Mouse (Mus musculus) spleen, adult 2 months (tissue): ENCODE results near the gene Rapsn. TPM values are rescaled to one million over a fixed set of nuclear protein-coding genes. Genes with fewer than 3 reads are reported as not detected.
A peak's percentile ranks its signal among the peaks of the same experiment; 100 is the strongest.

Experiments used
- DNase-seq, 2 experiments: peaks; one replicate each; pipeline versions ENCODE4 v3.0.0 to v3.0.0-alpha.2; 2012 to 2021; ENCODE audit warnings: low spot score in 2 of 2, low read depth in 1 of 2
- H3K27ac ChIP-seq: fragments of 200-500 bp; 2 replicates; pipeline ENCODE4 v1.5.1; 2012; ENCODE audit warnings: low read length, inconsistent platforms; ENCODE audit not compliant: insufficient read depth
- H3K27me3 ChIP-seq: fragments of 200-500 bp; 2 replicates; pipeline ENCODE4 v1.6.1; 2012; ENCODE audit warnings: mild to moderate bottlenecking, moderate library complexity, low read length, inconsistent platforms; ENCODE audit not compliant: control insufficient read depth, insufficient read depth
- H3K36me3 ChIP-seq: fragments of 200-500 bp; 2 replicates; pipeline ENCODE4 v1.6.1; 2012; ENCODE audit warnings: mild to moderate bottlenecking, low read length, inconsistent platforms; ENCODE audit not compliant: control insufficient read depth, insufficient read depth
- H3K4me1 ChIP-seq: fragments of 200-500 bp; 2 replicates; pipeline ENCODE4 v1.6.1; 2011; ENCODE audit warnings: inconsistent platforms; ENCODE audit not compliant: control insufficient read depth, insufficient read depth, insufficient read length
- H3K4me3 ChIP-seq: fragments of 200-500 bp; 2 replicates; pipeline ENCODE4 v1.5.1; 2011; ENCODE audit warnings: mild to moderate bottlenecking, inconsistent platforms; ENCODE audit not compliant: insufficient read depth, insufficient read length; ENCODE audit errors: extremely low read depth
- CTCF ChIP-seq: fragments of 200-500 bp; IDR thresholded peaks from 2 replicates; pipeline ENCODE4 v1.5.1; 2011; ENCODE audit warnings: mild to moderate bottlenecking, inconsistent platforms; ENCODE audit not compliant: insufficient read depth, insufficient read length, insufficient replicate concordance; ENCODE audit errors: extremely low read depth
- POLR2A ChIP-seq: fragments of 200-500 bp; IDR thresholded peaks from 2 replicates; pipeline ENCODE4 v1.6.1; 2011; ENCODE audit warnings: low read depth, low read length, inconsistent platforms
- WGBS: fragments of 180-500 bp; shearing (Covaris S2); methylation state at CpG from one replicate; pipeline ENCODE4 v1.1.7; 2018; 5-methylcytosine and 5-hydroxymethylcytosine counted together
- polyA plus RNA-seq: library from polyadenylated mRNA; depleted of rRNA; stranded (reverse); fragments of >200 nt; gene quantifications from 2 replicates; pipeline ENCODE4 v1.2.3, GENCODE M21; 2012

The Rapsn gene
- polyA plus RNA-seq, 1 experiment, result 1.6 TPM

DNA sequence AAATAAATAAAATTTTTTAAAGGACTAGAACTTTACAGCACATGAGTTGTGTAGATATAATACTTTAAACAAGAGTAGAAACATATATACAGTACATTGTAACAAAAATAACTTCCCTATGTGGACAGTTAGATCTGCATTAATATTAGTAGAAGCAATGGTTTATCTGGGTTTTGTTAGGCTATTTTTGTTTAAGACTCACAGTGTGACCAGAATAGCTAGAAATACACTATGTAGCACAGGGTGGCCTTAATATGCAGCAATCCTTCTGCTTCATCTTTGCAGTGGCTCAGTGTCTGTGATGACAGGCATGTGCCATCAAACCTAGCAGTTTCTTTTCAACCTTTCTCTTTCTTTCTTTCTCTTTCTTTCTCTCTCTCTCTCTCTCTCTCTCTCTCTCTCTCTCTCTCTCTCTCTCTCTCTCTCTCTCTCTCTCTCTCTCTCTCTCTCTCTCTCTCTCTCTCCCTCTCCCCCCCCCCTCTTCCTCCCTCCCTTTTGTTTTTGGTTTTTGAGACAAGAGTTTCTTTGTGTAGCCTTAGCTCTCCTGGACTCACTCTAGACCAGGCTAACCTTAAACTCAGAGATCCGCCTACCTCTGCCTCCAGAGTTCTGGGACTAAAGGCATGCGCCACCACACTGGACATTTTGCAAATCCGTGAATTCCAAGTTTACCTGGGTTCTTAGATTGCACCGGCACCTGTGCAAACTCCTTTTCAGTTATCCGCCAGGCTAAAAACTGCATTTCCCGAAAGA lies 17.9 kb downstream of the Rapsn start:
- no peak for DNase-seq
- TF ChIP-seq CTCF (no peak), POLR2A (no peak)
- Histone ChIP-seq H3K27me3 (no peaks in the 10 kb centered on the region), H3K36me3 (peaks cover 23% of the 10 kb centered on the region), H3K27ac (peak overlapping the region; percentile 67), H3K4me3 (peak overlapping the region; percentile 70), H3K4me1 (peaks cover 4% of the 10 kb centered on the region; the same call in 1 of the 2 replicates)
- under 1% methylated on average over 6 of the region's 6 CpGs for WGBS

DNA sequence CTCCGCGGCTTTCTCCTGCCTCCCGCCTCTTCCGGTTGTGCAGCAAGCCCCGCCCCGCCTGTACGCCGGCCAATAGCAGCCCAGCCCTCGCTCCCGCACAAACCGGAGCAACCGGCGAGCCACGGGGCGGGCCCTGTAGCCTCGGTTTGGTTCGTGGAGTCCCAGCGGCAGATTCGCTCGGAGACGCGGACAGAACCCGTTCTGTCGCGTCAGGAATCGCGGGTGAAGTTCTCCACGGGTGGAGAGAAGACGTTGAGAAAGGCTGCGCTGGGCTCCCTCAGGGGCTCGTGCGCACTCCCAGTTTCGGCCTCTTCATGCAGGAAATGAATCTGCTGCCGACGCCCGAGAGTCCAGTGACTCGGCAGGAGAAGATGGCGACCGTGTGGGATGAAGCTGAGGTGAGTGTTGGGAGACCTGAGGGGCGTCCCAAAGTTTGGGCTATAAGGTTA lies 18.5 kb downstream of the Rapsn start, which contains the start of gene Psmc3:
Gene Psmc3, plus strand, starts transcription at position 76 of the 449 bp plus-strand sequence.
- Histone ChIP-seq H3K4me3 (peak within 1 kb of the TSS; percentile 95), H3K36me3 (peaks cover 25% of the 10 kb centered on the region), H3K27me3 (no peaks in the 10 kb centered on the region), H3K27ac (peak within 1 kb of the TSS; percentile 93), H3K4me1 (peaks cover 4% of the 10 kb centered on the region; the same call in 1 of the 2 replicates)
- DNase-seq, result peak; percentile 76 to 97
- WGBS, result under 1% methylated on average over 40 of the region's 40 CpGs
- TF ChIP-seq POLR2A (no peak), CTCF (no peak)

DNA sequence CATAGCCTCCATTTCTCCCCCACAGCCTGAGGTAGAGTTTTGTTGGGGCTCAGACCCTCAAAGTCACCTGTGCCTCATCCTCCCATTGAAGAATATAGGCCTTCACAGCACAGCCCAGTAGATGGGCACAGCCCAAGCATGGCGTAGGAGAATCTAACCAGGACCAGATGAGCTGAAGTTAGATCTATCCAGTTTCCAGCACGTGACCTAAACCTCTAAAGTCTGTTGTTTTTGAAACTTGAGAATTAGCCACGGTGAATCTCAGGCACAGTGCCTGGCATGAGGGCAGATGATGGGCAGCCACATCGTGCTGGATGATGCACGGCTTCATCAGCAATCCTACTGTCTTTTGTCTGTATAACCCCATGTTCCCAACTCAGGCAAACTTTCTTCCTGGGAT lies 23.0 kb downstream of the Rapsn start:
- Histone ChIP-seq H3K27me3 (no peaks in the 10 kb centered on the region), H3K36me3 (peaks cover 44% of the 10 kb centered on the region), H3K4me3 (no peak overlapping the region), H3K4me1 (peaks cover 4% of the 10 kb centered on the region; the same call in 1 of the 2 replicates), H3K27ac (no peak overlapping the region)
- WGBS, result 94% methylated on average over 5 of the region's 5 CpGs
- DNase-seq, result no peak
- no peak for TF ChIP-seq CTCF
- no peak for TF ChIP-seq POLR2A

DNA sequence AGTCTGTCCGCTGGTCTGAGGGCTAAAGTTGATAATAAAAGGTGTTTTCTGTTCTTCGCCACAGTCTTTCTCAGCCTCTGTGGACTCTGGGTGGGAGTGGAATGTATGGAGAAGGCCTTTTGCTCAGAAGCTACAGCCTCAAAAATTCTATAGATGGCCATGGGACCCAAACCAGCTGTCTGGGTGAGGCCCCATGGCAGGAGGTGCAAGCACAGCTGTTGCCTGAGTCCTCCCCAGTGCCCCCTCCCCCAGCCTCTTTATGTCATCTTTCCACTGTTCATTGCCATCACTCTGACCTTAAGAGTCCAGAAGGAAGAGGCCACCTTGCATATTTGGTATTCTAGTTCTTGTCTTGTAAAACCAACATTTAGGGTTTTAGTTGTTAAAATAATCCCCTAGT lies 24.0 kb downstream of the Rapsn start:
- Histone ChIP-seq H3K4me1 (peaks cover 4% of the 10 kb centered on the region; the same call in 1 of the 2 replicates), H3K27ac (no peak overlapping the region), H3K4me3 (no peak overlapping the region), H3K27me3 (no peaks in the 10 kb centered on the region), H3K36me3 (peaks cover 48% of the 10 kb centered on the region)
- 97% methylated on average over 2 of the region's 2 CpGs for WGBS
- TF ChIP-seq CTCF, result no peak
- no peak for TF ChIP-seq POLR2A
- no peak for DNase-seq

DNA sequence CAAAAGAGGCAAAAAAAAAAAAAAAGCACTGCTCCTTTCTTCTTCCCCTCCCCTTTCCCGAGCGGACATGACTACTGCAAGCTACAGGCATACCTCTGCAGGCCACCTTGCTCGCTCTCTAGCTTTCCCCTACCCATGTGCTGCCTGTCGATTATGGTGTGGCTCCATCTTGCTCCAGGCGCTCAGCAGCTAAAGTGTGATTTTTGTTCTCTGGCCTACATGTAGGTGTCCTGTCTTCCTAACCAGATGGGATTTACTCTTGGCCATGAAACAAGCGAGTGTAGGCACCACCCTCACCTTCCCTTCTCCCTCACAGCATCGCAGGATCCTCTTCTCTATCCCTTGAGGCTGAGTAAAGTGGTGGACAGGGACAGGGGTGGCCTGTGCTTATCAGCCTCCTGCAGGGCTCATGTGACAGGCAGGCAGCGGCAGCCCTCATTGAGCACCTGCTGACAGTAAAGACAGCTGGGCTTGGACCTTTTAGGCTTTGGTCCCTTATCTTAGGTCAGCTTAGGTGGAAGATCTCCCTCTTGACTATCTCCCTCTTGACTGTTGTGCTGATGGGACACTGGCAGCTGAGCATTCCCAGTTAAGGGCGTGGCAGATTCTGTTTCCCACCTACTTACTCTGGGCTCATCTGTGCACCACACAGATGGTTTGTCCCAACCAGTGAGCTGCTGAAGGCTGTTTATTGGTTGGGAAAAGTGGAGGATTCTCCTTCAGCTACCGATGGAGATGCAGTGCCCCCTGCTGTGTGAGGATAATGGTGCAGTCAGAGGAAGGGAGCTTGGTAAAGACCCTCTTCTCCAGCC lies 25.3 kb downstream of the Rapsn start:
- 84% methylated on average over 10 of the region's 10 CpGs for WGBS
- Histone ChIP-seq H3K27ac (no peak overlapping the region), H3K27me3 (no peaks in the 10 kb centered on the region), H3K36me3 (peaks cover 47% of the 10 kb centered on the region), H3K4me1 (no peaks in the 10 kb centered on the region), H3K4me3 (no peak overlapping the region)
- TF ChIP-seq POLR2A (no peak), CTCF (peak; percentile 36; the same call in 1 of the 2 replicates)
- no peak for DNase-seq

DNA sequence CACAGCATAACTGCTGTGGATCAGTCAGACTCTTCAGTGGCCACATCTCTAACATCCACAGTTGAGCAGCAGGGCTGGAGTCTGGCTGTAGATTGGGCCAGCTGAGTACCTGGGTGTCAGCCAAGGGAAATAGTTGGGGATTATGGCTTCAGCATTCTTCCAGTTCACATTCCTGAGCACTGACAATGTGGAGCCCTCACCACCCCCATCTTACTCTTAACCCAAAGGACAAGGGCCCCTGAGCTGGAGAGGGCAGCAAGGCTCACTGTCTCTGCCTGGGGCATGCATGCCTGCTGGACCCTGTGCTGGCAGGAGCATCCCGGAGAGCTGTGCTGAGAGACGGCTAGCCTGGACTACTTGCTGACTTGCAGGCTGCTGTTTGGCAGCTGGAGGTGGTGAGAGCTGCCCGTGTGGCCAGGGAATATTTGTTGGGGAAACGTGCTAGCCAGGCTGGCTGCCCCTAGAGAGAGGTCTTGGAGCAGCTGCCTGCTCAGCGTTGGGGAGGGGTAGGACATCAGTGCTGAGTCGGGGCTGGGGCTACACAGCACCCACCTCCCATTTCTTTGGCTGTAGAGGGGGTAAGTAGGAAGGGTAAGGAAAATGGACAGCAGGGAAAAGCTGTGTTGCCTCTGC lies 26.5 kb downstream of the Rapsn start:
- 94% methylated on average over 6 of the region's 6 CpGs for WGBS
- Histone ChIP-seq H3K27ac (peak overlapping the region; percentile 16; the same call in 1 of the 2 replicates), H3K4me1 (no peaks in the 10 kb centered on the region), H3K36me3 (peaks cover 35% of the 10 kb centered on the region), H3K27me3 (no peaks in the 10 kb centered on the region), H3K4me3 (no peak overlapping the region)
- DNase-seq, result no peak
- TF ChIP-seq CTCF (no peak), POLR2A (no peak)
